Mouse (Mus musculus) small intestine, adult 2 months (tissue): ENCODE measurements at regions not wholly inside any gene's neighbourhood (a gene's known extent, or its start where the extent isn't known, plus 50 kb on each side); places are given as distances from the start of the nearest gene placed in this dataset.

Experiments
- CTCF ChIP-seq: fragments of 200-500 bp; IDR thresholded peaks from 2 replicates; pipeline ENCODE4 v1.5.1; 2012; ENCODE audit warnings: low read depth, mild to moderate bottlenecking, control low read depth, inconsistent platforms, low read length, moderate library complexity, mixed read lengths; ENCODE audit not compliant: insufficient replicate concordance, insufficient read length; ENCODE audit errors: extremely low read depth
- POLR2A ChIP-seq: fragments of 200-500 bp; IDR thresholded peaks from 2 replicates; pipeline ENCODE4 v1.6.1; 2012; ENCODE audit warnings: low read depth, mild to moderate bottlenecking, control low read depth, inconsistent platforms, low read length, moderate library complexity

DNA sequence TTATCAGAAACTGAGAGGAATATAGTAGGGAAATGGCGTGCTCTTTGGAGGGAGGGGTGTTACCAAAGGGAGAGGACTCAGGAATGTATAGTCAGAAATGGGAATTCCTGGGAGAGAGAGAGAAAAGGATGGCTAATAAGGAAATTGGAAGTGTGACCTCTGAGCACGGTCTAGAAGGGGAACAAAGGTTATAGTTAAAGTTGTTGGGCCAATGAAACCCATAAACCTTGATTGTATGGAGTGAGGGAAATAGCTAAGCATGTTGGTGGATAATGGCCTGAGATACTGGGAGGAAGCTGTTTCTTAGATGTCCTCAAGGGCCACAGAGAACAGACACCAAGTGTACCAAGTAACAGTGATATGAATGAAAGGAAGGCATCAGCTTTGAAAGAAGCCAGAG lies 294.8 kb upstream of the Klf6 start:
- no peak for TF ChIP-seq CTCF
- no peak for TF ChIP-seq POLR2A
